Mouse (Mus musculus) T-helper 2 cell (primary cell): ENCODE measurements around the gene Olfr815.
"Not testable (repeated sequence)": the region's sequence is repeated elsewhere in the genome, so short reads cannot be mapped to it uniquely, and the experiment has no call there.

ENCODE experiments used
- in situ Hi-C: fragments of 300-600 bp; cut with MboI, MseI; formaldehyde crosslinking; loops from one replicate; pipeline ENCODE4 v1.15.1; 2025; ENCODE audit warnings: high pct_unique_total_duplicates

Gene Olfr815

GRCm38 (mm10) chr10:129905767-129906166, at the start of gene Olfr815:
Olfr815 (minus strand) TSS chr10:129905867.
- in situ Hi-C loops = not testable (repeated sequence)

GRCm38 (mm10) chr10:129949000-129949399, 43.3 kb upstream of the Olfr815 start, which contains the start of gene Olfr818:
Olfr818 (minus strand) TSS chr10:129949100.
- in situ Hi-C loops = no loop called here

- in situ Hi-C loops = no loop called here
Measured at GRCm38 (mm10) chr10:129915497-129915896, 9.8 kb upstream of the Olfr815 start, which contains the start of gene Olfr816. Olfr816 (minus strand) TSS chr10:129915597.

GRCm38 (mm10) chr10:129885934-129886333, 19.7 kb downstream of the Olfr815 start:
- in situ Hi-C loops = no loop called here

- in situ Hi-C loops = not testable (repeated sequence)
Measured at GRCm38 (mm10) chr10:129885496-129885895, 20.2 kb downstream of the Olfr815 start.

- in situ Hi-C loops = not testable (repeated sequence)
Measured at GRCm38 (mm10) chr10:129879751-129880150, 25.9 kb downstream of the Olfr815 start, which contains the start of gene Olfr814. Olfr814 (minus strand) TSS chr10:129879851.

- in situ Hi-C loops = no loop called here
Measured at GRCm38 (mm10) chr10:129855067-129855466, 50.6 kb downstream of the Olfr815 start, which contains the start of gene Olfr813. Olfr813 (plus strand) TSS chr10:129855367.
